Mouse (Mus musculus) olfactory bulb, adult 2 months (tissue): ENCODE results near the gene 2410004P03Rik.

Experiments
- CTCF ChIP-seq: fragments of 200-500 bp; IDR thresholded peaks from 2 replicates; pipeline ENCODE4 v1.5.1; 2012; ENCODE audit warnings: low read depth, mild to moderate bottlenecking, low read length, moderate library complexity; ENCODE audit not compliant: insufficient read depth
- POLR2A ChIP-seq: fragments of 200-500 bp; IDR thresholded peaks from 2 replicates; pipeline ENCODE4 v1.6.1; 2012; ENCODE audit warnings: mild to moderate bottlenecking, low read depth, low read length, moderate library complexity; ENCODE audit not compliant: insufficient read depth

GRCm38 (mm10) chr12:17001211-17001610 is 10.3 kb downstream of the 2410004P03Rik start:
- no peak for TF ChIP-seq POLR2A
- TF ChIP-seq CTCF, result no peak
